Mouse (Mus musculus) olfactory bulb, adult 2 months (tissue): ENCODE measurements around the gene Nucb2. TPM values are rescaled to one million over a fixed set of nuclear protein-coding genes. Genes with fewer than 3 reads are reported as not detected.

Experiments used
- H3K27ac ChIP-seq: fragments of 200-500 bp; 2 replicates; pipeline ENCODE4 v1.5.1; 2012; ENCODE audit warnings: low read depth, low read length; ENCODE audit not compliant: insufficient read depth
- H3K4me1 ChIP-seq: fragments of 200-500 bp; 2 replicates; pipeline ENCODE4 v1.6.1; 2012; ENCODE audit warnings: low read length; ENCODE audit not compliant: control insufficient read depth, insufficient read depth
- H3K4me3 ChIP-seq: fragments of 200-500 bp; 2 replicates; pipeline ENCODE4 v1.5.1; 2012; ENCODE audit warnings: mild to moderate bottlenecking, low read depth, low read length, moderate library complexity; ENCODE audit not compliant: insufficient read depth
- CTCF ChIP-seq: fragments of 200-500 bp; IDR thresholded peaks from 2 replicates; pipeline ENCODE4 v1.5.1; 2012; ENCODE audit warnings: low read depth, mild to moderate bottlenecking, low read length, moderate library complexity; ENCODE audit not compliant: insufficient read depth
- POLR2A ChIP-seq: fragments of 200-500 bp; IDR thresholded peaks from 2 replicates; pipeline ENCODE4 v1.6.1; 2012; ENCODE audit warnings: mild to moderate bottlenecking, low read depth, low read length, moderate library complexity; ENCODE audit not compliant: insufficient read depth
- polyA plus RNA-seq: library from polyadenylated mRNA; stranded (reverse); fragments of >200 nt; gene quantifications from 2 replicates; pipeline ENCODE4 v1.2.4, GENCODE M21; 2012; ENCODE audit warnings: low replicate concordance; ENCODE audit not compliant: missing spikeins, insufficient read depth, insufficient read length

Gene Nucb2
- polyA plus RNA-seq, 1 experiment, result not detected

- H3K4me1 ChIP-seq, result no peaks in the 10 kb centered on the region
- no peak overlapping the region for H3K4me3 ChIP-seq
- TF ChIP-seq POLR2A (no peak), CTCF (no peak)
- H3K27ac ChIP-seq, result no peak overlapping the region
Observed at GRCm38 (mm10) chr7:116574551-116574950, 70.4 kb downstream of the Nucb2 start.

Other genes with a start within 250 kb of the Nucb2 start
- gene Plekha7, start 196.0 kb upstream of the Nucb2 start, polyA plus RNA-seq, result not detected in 2 replicates
- gene Rps13, start 170.2 kb upstream of the Nucb2 start, polyA plus RNA-seq, result not detected in 2 replicates
- gene Pik3c2a, start 60.9 kb upstream of the Nucb2 start, polyA plus RNA-seq, result not detected in 2 replicates